Mouse (Mus musculus): ENCODE measurements around the gene Nyap2. TPM values are rescaled to one million over a fixed set of nuclear protein-coding genes. Genes with fewer than 3 reads are reported as not detected.

Nyap2 gene
- polyA plus RNA-seq (2017; shearing (Covaris generic)), result 0.06 TPM

DNA sequence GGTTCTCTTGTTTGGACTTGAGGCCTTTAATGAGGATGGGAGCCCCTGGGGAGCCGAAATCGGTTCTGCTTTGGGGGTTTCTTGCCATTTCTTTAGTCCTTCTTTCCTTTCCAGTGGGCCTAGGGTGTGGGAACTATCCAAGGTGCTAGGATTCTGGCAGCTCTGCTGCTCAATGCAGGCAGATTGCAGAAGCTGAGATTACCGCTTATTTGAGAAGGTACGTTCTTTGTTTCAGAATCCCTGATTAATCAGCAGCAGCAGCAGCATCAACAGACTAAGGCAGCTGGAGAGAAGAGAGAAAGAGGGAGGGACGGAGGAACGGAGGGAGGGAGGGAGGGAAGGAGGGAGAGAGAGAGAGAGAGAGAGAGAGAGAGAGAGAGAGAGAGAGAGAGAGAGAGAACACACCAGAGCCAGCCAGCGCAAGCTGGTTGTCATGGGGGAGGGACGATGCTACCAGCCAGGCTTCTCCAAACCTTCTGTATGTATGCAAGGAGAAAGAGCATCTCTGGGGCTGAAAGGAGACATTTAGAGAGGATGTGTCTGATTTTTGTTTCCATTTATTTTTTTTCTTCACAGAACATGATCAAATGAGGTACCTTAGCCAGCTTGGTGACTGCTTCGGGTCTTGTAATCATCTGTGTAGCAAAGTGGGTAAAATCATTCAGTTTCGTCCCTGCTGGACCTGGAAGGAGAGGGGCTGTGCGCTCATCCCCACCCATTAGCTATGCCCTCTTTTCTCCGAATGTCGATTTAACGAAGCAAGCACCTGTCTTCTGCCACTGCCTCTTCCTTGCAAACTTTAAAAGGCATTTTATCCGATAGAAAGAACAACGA is at the start of gene Nyap2:
Gene Nyap2 (plus strand): TSS at position 120 of the 834 bp plus-strand sequence.

